Mouse (Mus musculus): ENCODE data around the gene Iqcn.

DNA sequence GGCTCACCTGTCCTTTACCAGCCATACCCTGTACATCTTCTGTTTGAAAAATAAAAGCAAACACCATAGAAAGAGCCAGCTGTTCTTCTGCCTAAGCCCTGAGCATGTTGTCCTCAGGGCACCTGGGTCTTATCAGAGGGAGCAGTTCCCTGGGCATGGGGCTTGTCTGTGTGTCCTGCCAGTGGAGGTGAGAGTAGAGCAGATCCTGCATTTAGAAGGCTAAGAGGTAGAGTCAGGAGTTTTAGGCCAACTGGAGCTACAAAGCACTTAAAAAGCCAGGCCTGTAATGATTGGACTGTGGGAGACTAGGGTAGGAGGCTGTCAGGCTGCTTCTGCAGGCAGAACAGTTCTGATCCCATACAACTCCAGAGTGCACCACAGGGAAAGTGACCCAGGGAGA lies 24.6 kb upstream of the Iqcn start:
- no peak for TF ChIP-seq CTCF (IDR thresholded peaks at IDR 0.05)
- no peak for TF ChIP-seq POLR2A (IDR thresholded peaks at IDR 0.05; ENCODE audit: insufficient read depth, low read depth, low read length)
